Mouse (Mus musculus) heart, adult 9 months (tissue): ENCODE measurements around the gene Ms4a13.
"Not testable (repeated sequence)": the region's sequence is repeated elsewhere in the genome, so short reads cannot be mapped to it uniquely, and the experiment has no call there.

Experiments used
- DNase-seq, 2 experiments: peaks; one replicate each; pipeline ENCODE4 v3.0.0; 2022; ENCODE audit warnings: low spot score in 2 of 2

Gene Ms4a13

DNA sequence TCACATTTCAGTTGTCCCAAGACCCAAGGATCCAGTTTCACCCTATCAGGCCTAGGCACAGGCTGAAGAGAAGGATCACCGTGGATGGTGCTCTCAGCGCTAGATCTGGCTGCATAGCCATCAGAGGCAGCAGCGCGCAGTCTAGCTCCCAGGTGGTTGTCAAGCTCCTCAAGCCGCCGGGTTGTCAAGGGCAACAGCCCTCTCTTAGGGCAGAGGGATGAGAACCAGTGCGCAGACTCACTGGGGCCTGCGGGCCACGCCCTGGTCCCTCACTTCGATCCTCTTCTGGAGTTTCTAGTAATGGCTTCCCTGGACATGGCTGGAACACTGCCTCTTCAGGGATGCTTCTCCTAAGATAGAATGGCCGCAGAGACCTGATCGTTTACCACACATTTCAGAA lies at the start of gene Ms4a13:
Gene Ms4a13 (minus strand): TSS at position 192 of the 400 bp plus-strand sequence.
- no peak for DNase-seq

DNA sequence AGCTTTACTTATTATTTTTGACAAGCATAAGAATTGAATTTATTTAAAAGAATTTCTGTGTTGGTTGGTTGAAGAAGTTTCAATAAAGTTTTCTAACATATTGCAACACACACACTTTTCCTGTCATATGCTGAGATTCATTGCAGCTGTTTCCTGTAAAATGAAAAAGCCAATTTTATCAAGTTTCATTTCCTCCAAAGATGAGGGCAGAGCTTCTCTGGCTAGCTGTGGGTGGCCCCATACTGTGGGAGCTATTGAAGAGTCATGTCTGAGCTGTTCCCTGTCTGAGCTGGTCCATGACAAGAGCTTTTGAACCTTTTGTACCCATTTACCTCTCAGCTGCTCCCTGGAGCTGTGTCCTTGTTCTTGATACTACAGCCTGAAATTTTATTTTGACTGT lies 47.7 kb upstream of the Ms4a13 start:
- DNase-seq, result peak; percentile 29 to 49

GRCm38 (mm10) chr19:11242560-11242959 lies 46.0 kb upstream of the Ms4a13 start:
- DNase-seq, result no peak

DNA sequence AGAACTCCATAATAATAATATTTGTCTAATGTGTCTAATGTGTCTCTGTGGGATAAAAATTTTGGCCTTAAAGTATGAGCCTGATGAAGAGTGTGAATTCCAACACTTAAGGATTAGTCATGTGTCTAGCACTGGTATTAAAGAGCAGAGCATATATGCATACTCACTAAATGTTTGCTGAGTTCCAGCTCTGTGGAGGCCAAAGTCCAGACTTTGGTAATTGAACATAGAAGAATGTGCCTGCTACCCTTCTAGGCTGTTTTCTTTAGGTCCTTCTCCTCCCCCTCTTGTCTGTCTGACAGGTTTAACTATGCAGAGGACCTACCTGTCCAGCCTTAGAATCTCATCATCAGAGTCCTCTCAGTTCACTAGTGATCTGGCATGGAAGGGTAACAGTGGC lies 39.3 kb upstream of the Ms4a13 start:
- no peak for DNase-seq

- no peak for DNase-seq
These were observed 38.6 kb upstream of the Ms4a13 start for GRCm38 (mm10) chr19:11234921-11235735.

- DNase-seq, result peak in 1 of 2 experiments; percentile 9
These were observed 37.7 kb upstream of the Ms4a13 start for GRCm38 (mm10) chr19:11234244-11234643.

DNA sequence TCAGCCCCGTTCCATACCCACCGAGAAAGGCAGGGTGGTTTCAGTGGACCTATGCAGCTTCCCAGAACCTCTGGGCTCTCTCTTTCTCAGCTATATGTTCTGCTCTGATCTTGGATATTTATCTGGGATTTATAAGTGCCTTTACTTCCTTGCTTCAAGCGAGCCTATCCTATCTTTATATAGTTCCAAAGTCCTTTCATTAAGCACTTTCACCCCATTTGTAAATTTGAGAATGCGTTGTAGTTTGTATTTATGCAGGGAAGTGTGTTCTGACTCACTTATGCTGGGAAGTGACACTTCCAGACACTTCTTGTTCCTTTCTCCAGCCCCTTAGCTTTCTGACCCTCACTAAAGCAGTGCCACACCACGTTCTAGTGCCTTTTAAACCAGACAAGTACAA lies 35.8 kb upstream of the Ms4a13 start, which contains the start of gene Ms4a12:
Gene Ms4a12 (minus strand): TSS at position 101 of the 400 bp plus-strand sequence.
- no peak for DNase-seq

- DNase-seq, result no peak
These were observed 4.0 kb downstream of the Ms4a13 start for GRCm38 (mm10) chr19:11192552-11192951.

DNA sequence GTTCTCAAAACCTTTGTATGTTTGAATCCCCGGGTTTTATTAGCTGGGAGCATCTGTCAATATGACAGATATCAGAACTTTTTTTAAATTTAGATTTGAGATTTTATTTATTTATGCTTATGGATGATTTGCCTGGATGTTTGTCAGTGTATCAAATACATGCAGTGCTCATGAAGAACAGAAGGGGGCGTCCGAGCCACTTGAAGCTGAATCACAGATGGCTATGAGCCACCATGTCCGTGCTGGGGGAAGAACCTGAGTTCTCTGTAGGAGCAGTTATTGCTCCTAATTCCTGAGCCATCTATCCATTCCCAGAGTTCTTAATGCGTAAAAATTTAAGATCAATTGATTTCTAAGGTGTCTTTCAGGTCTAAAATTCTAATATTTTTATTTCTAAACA lies 12.4 kb downstream of the Ms4a13 start:
- DNase-seq, result peak in 1 of 2 experiments; percentile 31

DNA sequence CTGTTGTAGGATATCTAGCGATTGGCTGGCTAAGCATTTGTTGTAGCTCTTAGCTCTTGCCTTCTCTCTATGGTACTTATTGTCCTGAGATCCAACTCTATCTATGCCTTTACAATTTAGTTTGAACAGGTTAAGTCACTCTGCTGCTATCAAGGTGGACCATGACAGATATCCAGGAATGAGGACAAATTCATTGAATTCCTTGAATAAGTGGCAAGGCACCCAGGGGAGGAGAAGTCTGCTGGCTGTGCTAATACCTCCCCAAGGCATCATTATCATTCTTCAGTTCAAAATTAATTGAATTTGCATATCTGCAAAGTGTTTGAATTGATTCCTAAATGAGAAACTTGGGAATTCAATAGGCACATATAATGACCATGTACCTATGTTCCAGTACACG lies 19.1 kb downstream of the Ms4a13 start:
- no peak for DNase-seq

GRCm38 (mm10) chr19:11165172-11165571 lies 31.4 kb downstream of the Ms4a13 start, which contains the start of gene 1700025F22Rik:
TSS of gene 1700025F22Rik (minus strand) at chr19:11165320.
- DNase-seq, result no peak

- DNase-seq, result not testable (repeated sequence)
These were observed 38.6 kb downstream of the Ms4a13 start for GRCm38 (mm10) chr19:11157890-11158289.

DNA sequence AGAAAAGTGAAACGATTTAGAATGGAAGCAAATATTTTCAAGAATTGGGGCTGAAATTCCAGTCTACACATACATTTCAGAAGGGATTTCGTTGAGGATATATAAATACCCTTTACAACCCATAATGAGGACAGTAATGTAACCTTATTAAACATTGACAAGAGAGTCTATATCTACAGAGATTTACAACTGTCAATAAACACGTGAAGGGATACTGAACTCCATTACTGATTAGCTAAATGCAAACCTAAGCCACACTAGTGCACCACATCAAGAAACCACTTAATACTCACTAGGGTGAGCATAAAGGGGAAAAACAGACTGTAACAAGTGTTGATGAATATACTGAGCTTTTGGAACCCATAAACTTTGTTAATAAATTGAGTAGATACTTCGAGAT lies 61.2 kb downstream of the Ms4a13 start:
- DNase-seq, result no peak

- DNase-seq, result no peak
These were observed 61.7 kb downstream of the Ms4a13 start for GRCm38 (mm10) chr19:11134852-11135251.

GRCm38 (mm10) chr19:11130776-11131175 lies 65.8 kb downstream of the Ms4a13 start, which contains the start of gene 1700017D01Rik:
TSS of gene 1700017D01Rik (minus strand) at chr19:11130876.
- DNase-seq, result not testable (repeated sequence)

DNA sequence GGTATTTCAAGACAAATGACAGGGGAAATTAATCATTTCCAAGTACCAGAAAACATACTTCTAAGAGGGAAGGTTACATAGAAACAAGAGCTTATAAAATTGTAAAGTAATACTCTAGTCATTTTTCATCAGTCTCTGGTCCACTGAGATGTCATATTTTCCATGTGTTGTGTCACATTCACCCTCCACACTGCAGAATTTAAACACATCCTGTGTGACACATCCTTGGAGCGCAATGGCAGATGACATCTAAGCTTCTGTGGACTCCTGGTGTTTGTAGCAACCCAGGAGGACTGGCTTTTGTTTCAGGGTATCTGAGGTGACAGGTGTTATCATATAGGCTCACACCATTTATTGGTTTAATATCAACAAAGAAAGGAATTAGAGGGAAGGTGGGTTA lies 66.8 kb downstream of the Ms4a13 start:
- DNase-seq, result no peak

DNA sequence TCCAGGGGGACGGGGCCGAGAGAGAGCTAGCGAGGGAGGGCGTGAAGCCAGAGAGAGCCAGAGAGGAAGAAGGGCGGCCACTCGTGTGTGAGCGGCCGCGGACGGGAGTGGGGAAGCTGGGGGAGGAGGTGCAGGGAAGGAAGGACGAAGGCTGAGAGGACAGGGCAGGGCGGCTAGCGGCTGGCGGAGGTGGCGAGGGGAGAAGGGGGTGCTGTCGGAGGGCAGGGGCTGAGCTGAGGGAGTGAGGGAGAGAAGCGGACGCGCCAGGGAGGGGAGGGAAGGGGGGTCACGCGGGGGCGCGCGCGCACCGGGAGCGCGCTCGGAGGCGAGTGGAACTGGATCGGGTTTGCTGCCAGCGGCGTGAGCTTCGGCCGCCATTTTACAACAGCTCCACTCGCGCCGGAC lies 75.5 kb downstream of the Ms4a13 start:
- peak; percentile 17 to 20 for DNase-seq
